Mouse (Mus musculus) T-cell, adult 66 days (primary cell): ENCODE measurements around the gene Afap1l2. TPM values are rescaled to one million over a fixed set of nuclear protein-coding genes. Genes with fewer than 3 reads are reported as not detected.

ENCODE experiments used
- total RNA-seq, 2 experiments: library from RNA; stranded (reverse); gene quantifications; 3 replicates in 1 of 2; 4 replicates in 1 of 2; pipeline ENCODE4 v1.2.4; 2023

Gene Afap1l2
- not detected for total RNA-seq

DNA sequence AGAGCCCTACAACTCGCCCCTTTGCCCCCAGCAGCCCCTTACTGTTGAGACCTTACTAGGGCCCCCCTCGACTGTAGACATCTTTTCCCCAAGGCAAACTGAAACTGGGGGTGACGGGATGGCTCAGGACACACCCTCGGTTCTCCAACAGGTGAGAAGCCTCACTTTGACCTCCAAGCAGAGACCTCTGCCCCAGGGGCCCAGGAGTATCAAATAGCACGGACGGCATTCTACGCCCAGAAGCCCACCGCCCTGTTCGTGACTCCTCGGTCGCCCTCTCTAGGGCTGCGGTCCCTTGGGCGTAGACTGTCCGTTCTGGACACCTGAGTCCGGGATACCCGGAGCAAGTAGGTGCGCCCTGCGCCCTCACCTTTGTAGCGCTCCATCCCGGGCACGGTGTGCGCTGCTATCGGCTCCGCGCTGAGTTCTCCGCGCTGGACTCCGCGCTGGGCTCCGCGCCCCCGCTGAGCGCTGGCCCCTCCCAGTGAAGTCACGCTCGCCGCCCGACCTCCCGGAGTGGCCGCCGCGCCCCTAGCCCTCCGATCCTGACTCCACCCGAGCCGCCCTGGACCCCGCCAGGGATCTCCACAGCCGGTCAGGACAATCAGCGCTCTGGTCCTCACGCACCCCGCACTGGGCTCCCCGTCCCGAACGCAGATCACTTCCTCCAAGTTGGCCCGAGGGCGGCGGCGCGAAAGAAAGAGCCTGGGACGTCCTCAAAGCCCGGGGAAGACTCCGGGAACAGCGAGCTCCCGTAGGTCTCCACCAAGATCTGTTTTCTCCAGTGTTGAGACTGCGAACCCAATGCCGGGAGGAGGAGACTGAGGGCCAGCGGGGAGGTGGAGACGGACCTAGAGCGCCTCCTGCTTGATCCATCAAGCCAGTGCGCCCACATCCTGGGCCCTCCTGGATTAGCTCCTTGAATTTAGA, at the start of gene Afap1l2:
TSS of gene Afap1l2 (minus strand) at position 448 of the 930 bp plus-strand sequence.

DNA sequence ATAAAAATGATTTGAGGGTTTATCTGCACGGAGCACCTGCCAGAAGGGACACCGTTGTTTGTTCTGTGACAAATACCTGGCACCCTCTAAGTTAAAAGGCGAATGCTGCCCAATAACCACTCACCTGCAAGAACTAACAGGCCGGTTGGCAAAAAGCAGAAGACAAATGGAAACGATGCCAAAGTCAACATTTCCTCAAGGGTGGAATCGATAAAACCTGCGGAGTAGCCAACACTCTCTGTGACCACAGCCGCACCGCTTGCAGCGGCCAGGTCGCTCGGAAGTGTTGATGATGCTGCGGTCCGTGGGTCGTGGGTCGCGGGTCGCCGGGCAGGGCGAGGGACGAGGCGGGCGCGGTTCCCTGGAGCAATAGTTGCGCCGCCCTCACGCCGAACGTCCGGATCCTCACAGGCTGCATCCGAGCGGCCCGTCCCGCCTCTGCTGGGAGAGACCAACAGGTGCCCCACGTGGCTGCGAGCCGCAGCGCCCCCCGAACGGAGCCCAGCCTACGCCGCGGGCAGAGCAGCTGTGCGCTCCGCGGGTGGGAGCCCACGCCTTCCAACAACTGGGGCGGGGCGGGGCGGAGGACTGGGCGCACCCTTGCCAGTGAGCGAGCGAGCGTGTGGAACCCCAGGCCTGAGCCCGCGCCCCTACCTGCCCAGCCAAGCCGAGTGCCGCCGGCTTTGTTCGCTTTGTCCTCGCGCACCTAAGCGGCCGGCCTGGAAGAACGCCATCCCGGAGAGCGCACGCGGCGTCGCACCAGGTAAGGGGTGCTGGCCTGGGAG, 134.0 kb downstream of the Afap1l2 start, which contains the start of gene Vwa2:
TSS of gene Vwa2 (plus strand) at position 434 of the 785 bp plus-strand sequence.

Other genes starting within 250 kb of the Afap1l2 start
- gene Ccdc186, start 186.0 kb downstream of the Afap1l2 start, total RNA-seq, result 10 to 100 TPM; 22.5 to 29.7 TPM
- gene Tdrd1, start 182.0 kb downstream of the Afap1l2 start, total RNA-seq, result not detected
- not detected for gene Vwa2, start 134.0 kb downstream of the Afap1l2 start, total RNA-seq